Mouse (Mus musculus) granulocyte monocyte progenitor cell, adult 5-6 weeks (primary cell): Measurements from ENCODE around the gene A3galt2. TPM values are rescaled to one million over a fixed set of nuclear protein-coding genes. Genes with fewer than 3 reads are reported as not detected.
A peak's percentile ranks its signal among the peaks of the same experiment; 100 is the strongest.

ENCODE experiments used
- ATAC-seq: replicated peaks from 2 replicates; pipeline ENCODE4 v1.8.0; 2016; ENCODE audit warnings: mild to moderate bottlenecking, moderate TSS enrichment, inconsistent platforms; ENCODE audit not compliant: poor library complexity, severe bottlenecking
- total RNA-seq, 2 experiments: library from RNA; stranded (forward) in 1 of 2; stranded (reverse) in 1 of 2; fragments of 200-712, 200-1000 nt in 1 of 2; fragments of >200 nt in 1 of 2; fragmentation: Nextera tagmentation in 1 of 2; gene quantifications; 2 replicates each; pipeline ENCODE4 v1.2.3; 2014 to 2017

The A3galt2 gene
- total RNA-seq, 2 experiments from 2014 or later, result not detected

GRCm38 (mm10) chr4:128752031-128752757 is 3.0 kb upstream of the A3galt2 start:
- no peak for ATAC-seq

GRCm38 (mm10) chr4:128753571-128753970 is 1.6 kb upstream of the A3galt2 start:
- ATAC-seq, result no peak

GRCm38 (mm10) chr4:128755900-128756299 is 736 bp downstream of the A3galt2 start:
- ATAC-seq, result no peak

GRCm38 (mm10) chr4:128759214-128759613 is 4.0 kb downstream of the A3galt2 start:
- ATAC-seq, result no peak

- ATAC-seq, result no peak
Measured at GRCm38 (mm10) chr4:128760029-128760428, 4.9 kb downstream of the A3galt2 start.

- ATAC-seq, result no peak
Measured at GRCm38 (mm10) chr4:128766929-128767328, 11.8 kb downstream of the A3galt2 start.

- ATAC-seq, result peak; percentile 71
Measured at GRCm38 (mm10) chr4:128768120-128768519, 13.0 kb downstream of the A3galt2 start.

- ATAC-seq, result no peak
Measured at GRCm38 (mm10) chr4:128769569-128770355, 14.6 kb downstream of the A3galt2 start.

GRCm38 (mm10) chr4:128770698-128771097 is 15.5 kb downstream of the A3galt2 start:
- ATAC-seq, result no peak

GRCm38 (mm10) chr4:128773820-128774219 is 18.7 kb downstream of the A3galt2 start:
- ATAC-seq, result no peak

- peak; percentile 44; the same call in 1 of the 2 replicates for ATAC-seq
Measured at GRCm38 (mm10) chr4:128774467-128774866, 19.3 kb downstream of the A3galt2 start.

- ATAC-seq, result peak; percentile 80
Measured at GRCm38 (mm10) chr4:128776568-128777289, 21.6 kb downstream of the A3galt2 start.

GRCm38 (mm10) chr4:128777593-128777992 is 22.4 kb downstream of the A3galt2 start:
- no peak for ATAC-seq

GRCm38 (mm10) chr4:128782037-128782436 is 26.9 kb downstream of the A3galt2 start:
- ATAC-seq, result no peak

GRCm38 (mm10) chr4:128782645-128783044 is 27.5 kb downstream of the A3galt2 start:
- no peak for ATAC-seq

GRCm38 (mm10) chr4:128784950-128785631 is 29.9 kb downstream of the A3galt2 start:
- no peak for ATAC-seq

- no peak for ATAC-seq
Measured at GRCm38 (mm10) chr4:128785921-128786654, 30.9 kb downstream of the A3galt2 start.

GRCm38 (mm10) chr4:128787023-128787939 is 32.1 kb downstream of the A3galt2 start:
- ATAC-seq, result no peak

- ATAC-seq, result no peak
Measured at GRCm38 (mm10) chr4:128788108-128788507, 32.9 kb downstream of the A3galt2 start.
